Mouse (Mus musculus): ENCODE data around the gene Gm16181. TPM values are rescaled to one million over a fixed set of nuclear protein-coding genes. Genes with fewer than 3 reads are reported as not detected.

The Gm16181 gene
- polyA plus RNA-seq (2012; rRNA removed; ENCODE audit: low replicate concordance): not detected in 2 replicates

DNA sequence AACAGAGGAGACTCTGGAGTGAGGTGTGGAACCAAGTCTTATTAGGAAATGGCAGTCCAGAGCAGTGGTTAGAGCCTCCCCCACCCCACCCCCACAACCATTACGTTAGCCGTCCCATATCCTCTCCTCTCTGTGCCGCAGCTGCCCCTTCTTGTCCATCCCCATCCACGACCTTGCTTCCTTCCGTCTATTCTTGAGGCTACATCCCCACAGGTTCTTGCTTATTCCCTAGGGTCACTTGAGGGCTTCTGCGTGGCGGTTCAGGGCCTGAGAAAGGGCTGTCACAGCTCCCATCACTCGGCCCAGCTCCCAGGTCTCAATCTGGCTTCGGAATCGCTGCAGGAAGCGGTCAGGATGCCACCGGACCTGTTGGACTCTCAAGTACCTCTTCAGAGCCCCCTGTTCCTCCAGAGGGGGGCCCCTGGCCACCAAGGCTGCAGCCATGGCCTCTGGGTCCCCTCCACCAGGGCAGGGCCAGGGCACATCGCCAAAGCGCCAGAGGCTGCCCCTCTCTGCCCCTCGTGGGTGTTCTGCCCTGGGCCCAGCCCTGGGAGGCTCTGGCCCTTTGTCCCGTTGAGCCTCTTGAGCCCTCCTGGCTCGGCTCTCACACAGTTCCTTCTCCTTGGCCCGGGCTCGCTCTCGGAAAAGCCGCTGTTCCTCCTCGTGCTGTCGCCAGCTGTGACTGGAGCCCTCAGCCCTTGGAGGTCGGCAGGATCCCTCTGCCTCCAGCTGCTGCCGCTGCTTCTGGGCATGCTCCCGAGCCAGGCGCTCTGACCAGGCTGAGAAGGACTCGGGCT is at the start of gene Gm16181:
TSS of gene Gm16181 (plus strand) at position 679 of the 797 bp plus-strand sequence.

DNA sequence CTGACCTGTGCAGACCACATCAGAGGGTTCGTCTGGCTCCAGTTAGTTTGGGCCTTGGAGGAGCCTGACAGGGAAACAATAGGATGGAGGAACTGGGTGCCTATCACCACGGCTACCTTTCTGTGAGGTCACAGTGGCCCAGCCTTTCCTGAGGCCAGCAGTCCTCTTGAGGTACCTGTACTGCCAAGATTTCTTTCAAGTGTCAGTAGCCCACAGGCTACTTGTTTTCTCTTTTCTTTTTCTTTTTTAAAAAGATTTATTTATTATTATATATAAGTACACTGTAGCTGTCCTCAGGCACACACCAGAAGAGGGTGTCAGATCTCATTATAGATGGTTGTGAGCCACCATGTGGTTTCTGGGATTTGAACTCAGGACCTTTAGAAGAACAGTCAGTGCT is 44.7 kb upstream of the Gm16181 start, which contains the start of gene Aif1:
TSS of gene Aif1 (minus strand) at position 101 of the 400 bp plus-strand sequence.

GRCm38 (mm10) chr17:35187959-35188610 is 32.5 kb upstream of the Gm16181 start, which contains the start of gene Lst1:
Lst1 (minus strand) TSS chr17:35188439.

GRCm38 (mm10) chr17:35193881-35194843 is 26.5 kb upstream of the Gm16181 start, which contains the start of gene Ltb:
Ltb (plus strand) TSS chr17:35194439.

DNA sequence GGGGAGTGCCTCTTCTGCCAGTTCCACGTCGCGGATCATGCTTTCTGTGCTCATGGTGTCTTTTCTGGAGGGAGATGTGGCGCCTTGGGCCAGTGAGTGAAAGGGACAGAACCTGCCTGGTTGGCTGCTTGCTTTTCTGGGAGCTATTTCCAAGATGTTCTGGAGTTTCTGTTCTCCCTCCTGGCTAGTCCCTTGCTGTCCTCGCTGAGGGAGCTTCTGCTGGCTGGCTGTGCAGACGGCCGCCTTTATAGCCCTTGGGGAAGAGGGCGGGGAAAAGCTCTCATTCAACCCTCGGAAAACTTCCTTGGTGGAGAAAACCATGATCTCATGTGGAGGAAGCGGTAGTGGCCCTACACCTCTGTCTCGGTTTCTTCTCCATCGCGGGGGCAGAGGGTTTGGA is 18.8 kb upstream of the Gm16181 start, which contains the start of gene Tnf:
TSS of gene Tnf (minus strand) at position 221 of the 400 bp plus-strand sequence.

DNA sequence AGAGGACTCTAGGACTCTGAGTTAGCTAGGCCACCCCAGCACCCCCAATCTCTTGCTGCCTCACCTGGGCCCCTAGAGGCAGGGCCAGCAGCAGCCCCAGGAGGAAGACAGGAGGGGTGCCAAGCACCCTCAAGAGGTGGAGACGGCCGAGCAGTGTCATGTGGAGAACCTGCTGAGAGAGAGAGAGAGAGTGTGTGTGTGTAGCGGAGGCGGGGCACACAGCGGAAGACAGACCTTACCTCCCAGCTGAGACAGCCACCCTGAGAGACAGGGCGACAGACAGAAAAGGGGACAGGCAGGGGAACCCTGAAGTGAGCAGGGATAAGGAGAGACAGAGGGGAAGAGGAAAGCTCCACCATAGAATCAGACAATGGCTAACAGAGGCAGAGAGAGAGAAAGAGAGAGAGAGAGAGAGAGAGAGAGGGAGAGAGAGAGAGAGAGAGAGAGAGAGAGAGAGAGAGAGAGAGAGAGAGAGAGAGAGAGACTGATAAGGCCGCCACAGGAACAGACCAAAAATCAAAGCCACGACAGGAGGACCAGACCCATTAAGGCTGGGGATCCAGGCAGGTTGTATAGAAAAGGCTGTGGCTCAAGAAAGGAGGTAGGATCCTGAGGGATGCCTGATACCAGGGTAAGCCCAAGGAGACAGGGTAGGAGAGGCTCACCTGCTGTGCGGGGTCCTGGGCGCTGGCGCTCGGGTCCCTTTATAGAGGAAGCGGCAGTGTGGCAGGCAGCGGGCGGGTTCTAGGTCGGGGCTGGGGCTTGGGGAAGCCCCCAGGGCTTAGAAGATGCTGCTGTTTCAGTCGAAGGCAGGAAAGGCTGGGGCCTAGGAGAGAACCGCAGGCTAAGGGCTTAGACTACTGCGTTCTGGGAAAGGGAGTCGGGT is 15.9 kb upstream of the Gm16181 start, which contains the start of gene Lta:
TSS of gene Lta (minus strand) at position 858 of the 886 bp plus-strand sequence.

GRCm38 (mm10) chr17:35233114-35233980 is 12.7 kb downstream of the Gm16181 start, which contains the start of gene Atp6v1g2:
Atp6v1g2 (plus strand) TSS chr17:35233660.

DNA sequence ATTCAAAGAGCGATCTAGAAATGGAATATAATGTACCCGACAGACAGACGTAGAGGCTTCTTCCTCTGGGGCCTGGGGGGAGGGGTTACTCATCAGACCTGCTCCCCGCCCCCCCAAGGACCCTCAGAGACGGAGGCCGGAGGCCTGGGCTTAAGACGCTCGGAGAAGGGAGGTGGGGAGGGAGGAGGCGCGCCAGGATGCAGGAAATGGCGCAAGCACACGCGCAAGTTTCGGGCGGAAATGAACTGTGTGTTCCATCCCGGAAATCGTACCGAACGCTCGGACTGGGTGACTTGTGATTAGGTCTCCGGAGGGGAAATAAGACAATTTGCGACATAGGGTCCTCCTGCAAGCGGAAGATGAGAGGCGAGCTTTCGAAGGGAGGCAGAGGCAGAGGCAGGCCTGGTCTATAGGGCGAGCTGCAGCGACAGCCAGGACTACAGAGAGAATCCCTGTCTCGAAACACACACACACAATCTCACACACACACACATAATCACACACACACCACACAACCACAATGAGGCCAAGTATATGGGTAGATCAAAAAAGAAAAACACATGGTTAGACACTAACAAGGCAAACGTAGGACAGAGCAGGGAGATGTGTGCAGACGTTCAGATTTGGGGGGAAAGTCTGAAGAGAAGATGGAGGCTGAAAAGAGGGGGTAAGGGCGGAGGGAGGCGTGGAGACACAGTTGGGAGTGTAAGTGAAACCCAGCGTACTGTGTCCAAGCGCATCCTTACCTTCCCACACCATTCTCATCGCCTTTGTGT is 15.2 kb downstream of the Gm16181 start, which contains the start of gene Nfkbil1:
TSS of gene Nfkbil1 (minus strand) at position 179 of the 776 bp plus-strand sequence.

DNA sequence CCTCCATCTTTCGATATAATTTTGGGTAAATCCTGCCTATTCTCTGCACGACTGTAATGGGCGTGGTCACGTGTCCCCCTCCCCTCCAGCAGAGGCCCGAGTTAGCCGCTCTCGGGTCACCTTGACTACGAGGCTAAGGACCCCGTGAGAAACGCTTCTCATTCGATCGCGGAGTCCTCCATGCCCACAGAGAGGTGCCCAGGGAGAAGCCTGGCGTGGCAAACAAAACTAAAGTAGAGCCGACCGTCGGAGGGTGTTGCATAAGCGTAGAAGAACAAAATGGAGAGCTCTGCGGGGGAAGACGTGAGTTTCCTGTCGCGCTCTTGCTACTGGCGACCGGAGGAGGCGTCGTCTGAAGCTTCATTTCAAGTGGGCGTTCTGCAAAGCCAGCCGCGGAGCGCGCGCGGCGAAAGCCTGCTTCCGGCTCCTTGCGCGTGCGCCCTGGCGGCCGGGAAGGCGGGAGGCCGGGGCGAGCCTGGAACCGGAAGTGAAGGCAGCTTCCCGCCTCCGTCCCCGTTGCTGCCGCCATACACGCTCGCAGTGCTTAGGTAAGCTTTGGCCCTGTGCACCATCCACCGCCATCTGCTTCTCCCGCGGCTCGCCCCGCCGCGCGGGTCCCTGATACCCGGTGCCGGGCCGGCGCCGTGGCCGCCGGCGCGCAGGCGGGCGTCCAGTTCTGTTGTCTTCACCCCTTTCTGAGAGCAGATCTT is 20.8 kb downstream of the Gm16181 start, which contains the start of gene Ddx39b:
TSS of gene Ddx39b (plus strand) at position 442 of the 710 bp plus-strand sequence.

DNA sequence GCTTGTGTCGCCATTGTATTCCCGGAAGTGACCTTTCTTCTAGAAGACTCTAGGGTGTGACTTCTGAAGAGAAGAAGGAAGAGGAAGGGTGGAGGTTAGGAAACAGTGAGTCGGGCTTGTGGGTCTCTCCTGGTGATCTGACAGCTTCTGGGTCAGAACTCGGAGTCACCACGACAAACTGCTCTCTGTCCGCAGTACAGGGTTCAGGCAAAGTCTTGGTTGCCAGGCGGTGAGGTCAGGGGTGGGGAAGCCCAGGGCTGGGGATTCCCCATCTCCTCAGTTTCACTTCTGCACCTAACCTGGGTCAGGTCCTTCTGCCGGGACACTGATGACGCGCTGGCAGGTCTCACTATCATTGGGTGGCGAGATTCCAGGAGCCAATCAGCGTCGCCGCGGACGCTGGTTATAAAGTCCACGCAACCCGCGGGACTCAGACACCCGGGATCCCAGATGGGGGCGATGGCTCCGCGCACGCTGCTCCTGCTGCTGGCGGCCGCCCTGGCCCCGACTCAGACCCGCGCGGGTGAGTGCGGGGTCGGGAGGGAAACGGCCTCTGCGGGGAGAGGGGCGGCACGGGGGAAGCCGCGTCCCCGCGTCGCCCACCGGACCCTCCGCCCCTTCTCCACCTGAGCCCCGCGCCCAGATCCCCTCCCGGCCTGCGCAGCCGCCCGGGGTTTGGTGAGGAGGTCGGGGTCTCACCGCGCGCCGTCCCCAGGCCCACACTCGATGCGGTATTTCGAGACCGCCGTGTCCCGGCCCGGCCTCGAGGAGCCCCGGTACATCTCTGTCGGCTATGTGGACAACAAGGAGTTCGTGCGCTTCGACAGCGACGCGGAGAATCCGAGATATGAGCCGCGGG is 42.3 kb downstream of the Gm16181 start, which contains the start of gene H2-D1:
TSS of gene H2-D1 (plus strand) at position 67 of the 859 bp plus-strand sequence.

Other genes starting within 250 kb of the Gm16181 start
- gene Hspa1a, start 248.7 kb upstream of the Gm16181 start, polyA plus RNA-seq (2012; rRNA removed; ENCODE audit: low replicate concordance): 4.9 and 6.7 TPM in 2 replicates
- 0.15 and 0.22 TPM in 2 replicates for gene Hspa1l, start 248.1 kb upstream of the Gm16181 start, polyA plus RNA-seq (2012; rRNA removed; ENCODE audit: low replicate concordance)
- 88.2 and 110 TPM in 2 replicates for gene Lsm2, start 239.0 kb upstream of the Gm16181 start, polyA plus RNA-seq (2012; rRNA removed; ENCODE audit: low replicate concordance)
- gene Vars, start 219.8 kb upstream of the Gm16181 start, polyA plus RNA-seq (2012; rRNA removed; ENCODE audit: low replicate concordance): 142 and 150 TPM in 2 replicates
- 1.6 and 2.0 TPM in 2 replicates for gene Vwa7, start 204.3 kb upstream of the Gm16181 start, polyA plus RNA-seq (2012; rRNA removed; ENCODE audit: low replicate concordance)
- gene Sapcd1, start 192.8 kb upstream of the Gm16181 start, polyA plus RNA-seq (2012; rRNA removed; ENCODE audit: low replicate concordance): 0.41 and 0.69 TPM in 2 replicates
- 2.0 and 5.6 TPM in 2 replicates for gene Msh5, start 174.1 kb upstream of the Gm16181 start, polyA plus RNA-seq (2012; rRNA removed; ENCODE audit: low replicate concordance)
- 133 and 202 TPM in 2 replicates for gene Clic1, start 170.9 kb upstream of the Gm16181 start, polyA plus RNA-seq (2012; rRNA removed; ENCODE audit: low replicate concordance)
- gene Ddah2, start 161.8 kb upstream of the Gm16181 start, polyA plus RNA-seq (2012; rRNA removed; ENCODE audit: low replicate concordance): 13.4 and 17.5 TPM in 2 replicates
- gene Ly6g6c, start 155.4 kb upstream of the Gm16181 start, polyA plus RNA-seq (2012; rRNA removed; ENCODE audit: low replicate concordance): 0.85 and 7.5 TPM in 2 replicates
- 0.18 and 0.55 TPM in 2 replicates for gene Mpig6b, start 154.7 kb upstream of the Gm16181 start, polyA plus RNA-seq (2012; rRNA removed; ENCODE audit: low replicate concordance)
- gene Ly6g6e, start 143.9 kb upstream of the Gm16181 start, polyA plus RNA-seq (2012; rRNA removed; ENCODE audit: low replicate concordance): 0.15 and 29.8 TPM in 2 replicates
- 5.8 and 13.6 TPM in 2 replicates for gene Ly6g6d, start 142.8 kb upstream of the Gm16181 start, polyA plus RNA-seq (2012; rRNA removed; ENCODE audit: low replicate concordance)
- 3.3 and 4.6 TPM in 2 replicates for gene Ly6g6f, start 135.2 kb upstream of the Gm16181 start, polyA plus RNA-seq (2012; rRNA removed; ENCODE audit: low replicate concordance)
- 135 and 240 TPM in 2 replicates for gene Abhd16a, start 131.6 kb upstream of the Gm16181 start, polyA plus RNA-seq (2012; rRNA removed; ENCODE audit: low replicate concordance)
- gene Ly6g5c, start 112.6 kb upstream of the Gm16181 start, polyA plus RNA-seq (2012; rRNA removed; ENCODE audit: low replicate concordance): not detected in 2 replicates
- 1.7 TPM in 2 replicates for gene Ly6g5b, start 105.4 kb upstream of the Gm16181 start, polyA plus RNA-seq (2012; rRNA removed; ENCODE audit: low replicate concordance)
- gene Gpank1, start 99.4 kb upstream of the Gm16181 start, polyA plus RNA-seq (2012; rRNA removed; ENCODE audit: low replicate concordance): 15.1 and 26.1 TPM in 2 replicates
- 334 and 557 TPM in 2 replicates for gene Csnk2b, start 98.8 kb upstream of the Gm16181 start, polyA plus RNA-seq (2012; rRNA removed; ENCODE audit: low replicate concordance)
- gene D17H6S53E, start 94.5 kb upstream of the Gm16181 start, polyA plus RNA-seq (2012; rRNA removed; ENCODE audit: low replicate concordance): 21.5 and 30.6 TPM in 2 replicates
- 0.25 TPM in 2 replicates for gene Apom, start 88.8 kb upstream of the Gm16181 start, polyA plus RNA-seq (2012; rRNA removed; ENCODE audit: low replicate concordance)
- gene Bag6, start 85.7 kb upstream of the Gm16181 start, polyA plus RNA-seq (2012; rRNA removed; ENCODE audit: low replicate concordance): 179 and 180 TPM in 2 replicates
- 388 and 529 TPM in 2 replicates for gene Prrc2a, start 55.9 kb upstream of the Gm16181 start, polyA plus RNA-seq (2012; rRNA removed; ENCODE audit: low replicate concordance)
- 0.76 TPM in 1 of 2 replicates, not detected in the other for gene Aif1, start 44.8 kb upstream of the Gm16181 start, polyA plus RNA-seq (2012; rRNA removed; ENCODE audit: low replicate concordance)
- 6.5 and 24.6 TPM in 2 replicates for gene Lst1, start 32.4 kb upstream of the Gm16181 start, polyA plus RNA-seq (2012; rRNA removed; ENCODE audit: low replicate concordance)
- gene Ltb, start 26.4 kb upstream of the Gm16181 start, polyA plus RNA-seq (2012; rRNA removed; ENCODE audit: low replicate concordance): 6.3 and 41.5 TPM in 2 replicates
- 1.5 and 1.8 TPM in 2 replicates for gene Tnf, start 18.8 kb upstream of the Gm16181 start, polyA plus RNA-seq (2012; rRNA removed; ENCODE audit: low replicate concordance)
- gene Lta, start 15.5 kb upstream of the Gm16181 start, polyA plus RNA-seq (2012; rRNA removed; ENCODE audit: low replicate concordance): 0.70 and 1.1 TPM in 2 replicates
- gene Atp6v1g2, start 12.8 kb downstream of the Gm16181 start, polyA plus RNA-seq (2012; rRNA removed; ENCODE audit: low replicate concordance): 2.2 and 3.7 TPM in 2 replicates
- gene Nfkbil1, start 15.0 kb downstream of the Gm16181 start, polyA plus RNA-seq (2012; rRNA removed; ENCODE audit: low replicate concordance): 27.0 and 39.7 TPM in 2 replicates
- gene Ddx39b, start 20.9 kb downstream of the Gm16181 start, polyA plus RNA-seq (2012; rRNA removed; ENCODE audit: low replicate concordance): 147 and 156 TPM in 2 replicates
- gene H2-D1, start 41.9 kb downstream of the Gm16181 start, polyA plus RNA-seq (2012; rRNA removed; ENCODE audit: low replicate concordance): 447 and 1,433 TPM in 2 replicates
- gene H2-Q1, start 99.6 kb downstream of the Gm16181 start, polyA plus RNA-seq (2012; rRNA removed; ENCODE audit: low replicate concordance): 28.5 and 65.5 TPM in 2 replicates
- gene H2-Q2, start 121.4 kb downstream of the Gm16181 start, polyA plus RNA-seq (2012; rRNA removed; ENCODE audit: low replicate concordance): 350 and 1,003 TPM in 2 replicates
- 97.7 and 164 TPM in 2 replicates for gene H2-Q4, start 158.8 kb downstream of the Gm16181 start, polyA plus RNA-seq (2012; rRNA removed; ENCODE audit: low replicate concordance)
- 16.0 and 40.0 TPM in 2 replicates for gene H2-Q6, start 204.0 kb downstream of the Gm16181 start, polyA plus RNA-seq (2012; rRNA removed; ENCODE audit: low replicate concordance)
- 49.5 and 117 TPM in 2 replicates for gene H2-Q7, start 218.3 kb downstream of the Gm16181 start, polyA plus RNA-seq (2012; rRNA removed; ENCODE audit: low replicate concordance)
- gene H2-Q10, start 249.3 kb downstream of the Gm16181 start, polyA plus RNA-seq (2012; rRNA removed; ENCODE audit: low replicate concordance): 11.4 and 14.5 TPM in 2 replicates